Mouse (Mus musculus): ENCODE results near the gene Plekhm3. TPM values are rescaled to one million over a fixed set of nuclear protein-coding genes. Genes with fewer than 3 reads are reported as not detected.

Plekhm3 gene
- total RNA-seq, 2 experiments from 2014 or later, result 40.4 to 41.8 TPM

- no peak for TF ChIP-seq CTCF (IDR thresholded peaks at IDR 0.05)
- H3K27ac ChIP-seq, result no peak overlapping the region
- intact Hi-C loops (cut with DNase I), result no loop called here
- H3K4me3 ChIP-seq, result no peak overlapping the region
- no peak for DNase-seq (ENCODE audit: extremely low spot score in 1 of 2, low spot score in 2 of 2)
Observed at GRCm38 (mm10) chr1:64899763-64900162, 56.9 kb downstream of the Plekhm3 start.

DNA sequence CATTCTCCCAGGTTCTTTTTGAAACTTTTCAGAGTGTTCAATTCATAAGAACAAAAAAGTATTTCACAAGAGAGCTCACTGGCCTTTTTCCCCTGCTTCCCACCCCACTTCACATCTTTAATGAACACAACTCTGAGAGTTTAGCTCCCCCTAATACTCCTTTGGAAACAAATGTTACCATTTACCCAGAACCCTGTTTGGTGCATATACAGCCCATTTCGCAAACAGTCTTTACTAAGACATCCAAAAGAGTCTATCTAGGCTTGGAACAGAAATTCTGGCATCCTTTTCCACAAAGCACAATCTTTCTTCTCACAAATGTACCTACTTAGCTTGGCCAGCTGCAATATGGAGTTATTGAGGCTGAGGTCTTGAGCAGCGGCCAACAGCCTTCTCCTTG is 59.1 kb downstream of the Plekhm3 start:
- no peak overlapping the region for H3K27ac ChIP-seq
- intact Hi-C loops (cut with DNase I), result no loop called here

GRCm38 (mm10) chr1:64893806-64894205 is 62.8 kb downstream of the Plekhm3 start:
- intact Hi-C loops (cut with DNase I), result no loop called here
- H3K27ac ChIP-seq, result no peak overlapping the region
- DNase-seq (ENCODE audit: extremely low spot score in 1 of 2, low spot score in 2 of 2), result no peak
- TF ChIP-seq CTCF (IDR thresholded peaks at IDR 0.05), result no peak
- H3K4me3 ChIP-seq, result no peak overlapping the region

More for the DNA sequence above, 59.1 kb downstream of the Plekhm3 start:
- DNase-seq (ENCODE audit: extremely low spot score in 1 of 2, low spot score in 2 of 2), result no peak
- no peak overlapping the region for H3K4me3 ChIP-seq
- no peak for TF ChIP-seq CTCF (IDR thresholded peaks at IDR 0.05)

DNA sequence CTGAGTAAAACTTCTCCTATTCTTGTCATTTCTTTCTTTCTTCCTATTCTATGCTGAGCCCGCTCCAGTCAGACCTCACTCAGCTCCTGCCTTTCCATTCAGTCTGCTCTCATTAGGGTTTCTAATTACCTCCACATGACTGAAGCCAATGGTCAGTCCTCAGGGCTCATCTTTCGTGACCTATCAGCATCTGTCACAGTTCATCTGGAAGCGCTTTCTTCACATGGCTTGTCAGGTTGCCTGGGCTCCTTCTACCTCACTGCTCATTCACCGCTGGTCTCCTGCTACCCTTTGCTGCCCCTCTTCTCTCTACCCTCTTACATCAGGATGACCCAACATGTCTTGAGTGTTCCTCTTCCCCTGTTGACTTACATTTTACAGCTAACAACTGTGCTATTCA is 65.3 kb downstream of the Plekhm3 start:
- DNase-seq (ENCODE audit: extremely low spot score in 1 of 2, low spot score in 2 of 2), result no peak
- Histone ChIP-seq H3K27ac (no peak overlapping the region), H3K4me3 (no peak overlapping the region)
- TF ChIP-seq CTCF (IDR thresholded peaks at IDR 0.05), result no peak
- intact Hi-C loops (cut with DNase I), result no loop called here

- intact Hi-C loops (cut with DNase I), result no loop called here
- Histone ChIP-seq H3K27ac (no peak overlapping the region), H3K4me3 (no peak overlapping the region)
- TF ChIP-seq CTCF (IDR thresholded peaks at IDR 0.05), result no peak
- DNase-seq (ENCODE audit: extremely low spot score in 1 of 2, low spot score in 2 of 2), result no peak
Observed at GRCm38 (mm10) chr1:64887502-64888203, 69.0 kb downstream of the Plekhm3 start.

DNA sequence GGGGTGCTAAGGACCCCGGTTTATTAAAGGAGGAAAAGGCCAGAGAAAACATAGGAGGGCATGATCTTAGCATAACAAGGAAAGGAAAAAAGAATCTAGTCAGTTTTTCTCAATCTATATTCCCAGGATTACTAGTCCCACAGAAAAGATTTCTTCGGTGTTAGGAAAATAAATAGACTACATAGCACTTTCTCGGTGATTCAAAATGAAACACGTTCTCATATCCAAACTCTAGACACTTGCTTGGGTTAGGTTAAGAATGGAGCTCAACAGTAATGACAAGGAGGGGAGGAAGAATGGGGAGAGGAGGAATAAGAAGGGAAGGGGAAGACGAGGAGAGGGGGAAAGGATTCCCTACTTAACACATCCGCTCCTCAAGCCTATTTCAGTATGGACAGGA is 69.9 kb downstream of the Plekhm3 start:
- no peak for TF ChIP-seq CTCF (IDR thresholded peaks at IDR 0.05)
- DNase-seq (ENCODE audit: extremely low spot score in 1 of 2, low spot score in 2 of 2), result no peak
- Histone ChIP-seq H3K4me3 (no peak overlapping the region), H3K27ac (no peak overlapping the region)
- intact Hi-C loops (cut with DNase I), result no loop called here

GRCm38 (mm10) chr1:64885328-64885727 is 71.3 kb downstream of the Plekhm3 start:
- DNase-seq (ENCODE audit: extremely low spot score in 1 of 2, low spot score in 2 of 2), result peak in 1 of 2 experiments; percentile 19
- no peak for TF ChIP-seq CTCF (IDR thresholded peaks at IDR 0.05)
- no peak overlapping the region for H3K27ac ChIP-seq
- intact Hi-C loops (cut with DNase I), result no loop called here
- no peak overlapping the region for H3K4me3 ChIP-seq

DNA sequence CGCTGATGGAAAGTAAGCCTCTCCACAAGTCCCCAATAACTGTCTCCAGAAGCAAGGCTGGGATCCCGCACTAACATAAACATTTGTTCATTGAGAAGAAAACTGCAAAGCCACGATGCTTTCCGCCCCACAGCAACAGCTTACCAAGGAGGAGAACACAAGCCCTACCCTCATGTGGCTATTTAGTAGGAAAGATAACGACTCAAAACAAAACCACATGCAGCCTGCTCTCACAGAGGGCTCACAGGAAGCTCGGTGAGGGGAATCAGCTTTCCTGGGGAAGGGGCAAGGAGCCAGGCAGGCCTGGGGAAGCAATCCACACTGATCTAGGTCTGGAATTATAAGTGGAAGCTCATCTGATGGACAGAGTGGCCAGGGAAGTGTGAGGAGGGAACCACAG is 72.6 kb downstream of the Plekhm3 start:
- no peak for DNase-seq (ENCODE audit: extremely low spot score in 1 of 2, low spot score in 2 of 2)
- intact Hi-C loops (cut with DNase I), result no loop called here
- no peak overlapping the region for H3K4me3 ChIP-seq

GRCm38 (mm10) chr1:64880613-64881012 is 76.0 kb downstream of the Plekhm3 start:
- intact Hi-C loops (cut with DNase I), result no loop called here
- Histone ChIP-seq H3K4me3 (no peak overlapping the region), H3K27ac (no peak overlapping the region)
- TF ChIP-seq CTCF (IDR thresholded peaks at IDR 0.05), result no peak
- DNase-seq (ENCODE audit: extremely low spot score in 1 of 2, low spot score in 2 of 2), result no peak

More for the DNA sequence above, 72.6 kb downstream of the Plekhm3 start:
- no peak overlapping the region for H3K27ac ChIP-seq
- no peak for TF ChIP-seq CTCF (IDR thresholded peaks at IDR 0.05)

DNA sequence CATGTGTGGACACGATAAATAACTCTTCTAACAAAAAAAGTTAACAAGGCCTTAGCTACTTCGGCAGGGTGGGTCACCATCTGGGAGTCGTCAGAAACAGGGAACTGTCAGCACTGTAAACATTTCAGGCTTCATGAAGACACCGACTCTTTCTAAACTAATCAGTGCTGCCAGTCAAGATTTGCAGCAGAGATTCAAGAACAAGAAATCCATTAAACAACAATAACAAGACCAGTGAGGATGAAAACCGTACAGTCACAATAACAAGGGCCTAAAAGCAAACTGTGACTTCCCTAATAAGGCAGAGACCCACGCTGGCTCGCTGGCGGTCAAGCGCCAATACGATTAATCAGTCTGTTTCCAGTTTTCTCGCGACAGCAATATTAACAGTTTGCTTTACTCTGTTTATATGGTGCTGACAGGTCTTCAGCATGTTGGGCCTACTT is 77.8 kb downstream of the Plekhm3 start:
- intact Hi-C loops (cut with DNase I), result no loop called here
- no peak for DNase-seq (ENCODE audit: extremely low spot score in 1 of 2, low spot score in 2 of 2)
- no peak overlapping the region for H3K4me3 ChIP-seq
- no peak overlapping the region for H3K27ac ChIP-seq
- TF ChIP-seq CTCF (IDR thresholded peaks at IDR 0.05), result no peak

- TF ChIP-seq CTCF (IDR thresholded peaks at IDR 0.05), result no peak
- Histone ChIP-seq H3K4me3 (no peak overlapping the region), H3K27ac (no peak overlapping the region)
- no peak for DNase-seq (ENCODE audit: extremely low spot score in 1 of 2, low spot score in 2 of 2)
- intact Hi-C loops (cut with DNase I), result no loop called here
Observed at GRCm38 (mm10) chr1:64876276-64876675, 80.3 kb downstream of the Plekhm3 start.

DNA sequence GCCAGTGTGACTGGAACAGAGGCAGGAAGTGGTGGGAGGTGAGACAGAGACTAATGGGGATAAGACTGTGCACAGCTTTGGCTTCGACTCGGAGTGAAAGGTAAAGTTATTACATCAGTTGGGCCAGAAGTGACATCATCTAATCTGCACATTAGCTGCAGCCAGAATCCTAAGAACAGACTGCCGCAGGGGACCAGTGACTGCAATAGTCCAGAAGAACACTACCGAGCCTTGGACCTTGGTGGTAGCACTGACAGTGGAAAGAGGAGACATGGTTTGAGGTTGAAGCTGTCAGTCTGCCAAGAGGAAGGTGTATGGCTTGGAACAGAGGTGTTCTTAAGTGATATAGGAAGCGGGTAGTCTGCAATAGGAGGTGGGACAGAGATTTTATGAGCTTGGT is 80.9 kb downstream of the Plekhm3 start:
- no peak for TF ChIP-seq CTCF (IDR thresholded peaks at IDR 0.05)
- Histone ChIP-seq H3K4me3 (no peak overlapping the region), H3K27ac (no peak overlapping the region)
- intact Hi-C loops (cut with DNase I), result no loop called here
- DNase-seq (ENCODE audit: extremely low spot score in 1 of 2, low spot score in 2 of 2), result no peak

GRCm38 (mm10) chr1:64875156-64875555 is 81.5 kb downstream of the Plekhm3 start:
- Histone ChIP-seq H3K27ac (no peak overlapping the region), H3K4me3 (no peak overlapping the region)
- intact Hi-C loops (cut with DNase I), result no loop called here
- TF ChIP-seq CTCF (IDR thresholded peaks at IDR 0.05), result no peak
- DNase-seq (ENCODE audit: extremely low spot score in 1 of 2, low spot score in 2 of 2), result no peak
